Mouse (Mus musculus) kidney, adult 18-20 months (tissue): Measurements from ENCODE around the gene Cyp2c55.
A peak's percentile ranks its signal among the peaks of the same experiment; 100 is the strongest.

Source experiments
- DNase-seq: peaks from one replicate; pipeline ENCODE4 v3.0.0; 2021

Gene Cyp2c55

GRCm38 (mm10) chr19:39006715-39007114, at the start of gene Cyp2c55:
Gene Cyp2c55, plus strand, starts transcription at chr19:39007019.
- no peak for DNase-seq

- no peak for DNase-seq
Observed at GRCm38 (mm10) chr19:38970741-38971140, 36.1 kb upstream of the Cyp2c55 start.

GRCm38 (mm10) chr19:38972581-38972980, 34.2 kb upstream of the Cyp2c55 start:
- no peak for DNase-seq

- DNase-seq: no peak
Observed at GRCm38 (mm10) chr19:38973666-38974065, 33.2 kb upstream of the Cyp2c55 start.

- DNase-seq: no peak
Observed at GRCm38 (mm10) chr19:38976269-38976668, 30.6 kb upstream of the Cyp2c55 start.

DNA sequence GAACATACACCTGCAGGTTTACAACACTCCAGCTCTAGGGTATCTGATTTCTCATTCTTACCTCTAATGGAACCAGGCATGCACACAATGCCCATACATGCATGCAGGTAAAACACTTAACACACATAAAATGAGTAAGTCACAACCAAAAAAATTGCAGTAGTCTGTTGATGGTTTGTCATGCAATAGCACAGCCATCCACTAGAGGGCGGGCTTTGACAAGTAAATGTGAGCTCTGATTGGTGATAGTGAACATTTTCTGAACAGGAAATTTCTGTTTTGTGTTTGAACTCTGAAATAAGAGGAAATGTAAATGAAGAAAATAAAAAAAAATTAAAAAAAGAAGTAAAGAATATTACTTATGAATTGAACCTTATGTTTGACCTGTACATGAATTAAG, 24.9 kb upstream of the Cyp2c55 start:
- DNase-seq: peak; percentile 67

DNA sequence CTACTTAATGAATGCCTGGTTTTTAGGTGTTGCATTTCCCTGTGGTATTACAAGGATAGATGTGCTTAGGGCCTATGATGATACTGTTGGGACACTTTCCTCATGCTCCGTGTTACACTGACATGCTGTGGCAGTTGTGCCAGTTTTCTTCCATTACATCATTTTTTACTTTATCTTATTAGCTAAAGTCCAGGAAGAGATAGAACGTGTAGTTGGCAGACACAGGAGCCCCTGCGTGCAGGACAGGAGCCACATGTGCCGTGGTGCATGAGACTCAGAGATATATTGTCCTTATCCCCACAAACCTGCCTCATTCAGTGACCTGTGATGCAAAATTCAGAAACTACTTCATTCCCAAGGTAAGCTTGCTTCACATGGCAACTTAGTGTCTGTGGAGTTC, 8.6 kb upstream of the Cyp2c55 start:
- no peak for DNase-seq

DNA sequence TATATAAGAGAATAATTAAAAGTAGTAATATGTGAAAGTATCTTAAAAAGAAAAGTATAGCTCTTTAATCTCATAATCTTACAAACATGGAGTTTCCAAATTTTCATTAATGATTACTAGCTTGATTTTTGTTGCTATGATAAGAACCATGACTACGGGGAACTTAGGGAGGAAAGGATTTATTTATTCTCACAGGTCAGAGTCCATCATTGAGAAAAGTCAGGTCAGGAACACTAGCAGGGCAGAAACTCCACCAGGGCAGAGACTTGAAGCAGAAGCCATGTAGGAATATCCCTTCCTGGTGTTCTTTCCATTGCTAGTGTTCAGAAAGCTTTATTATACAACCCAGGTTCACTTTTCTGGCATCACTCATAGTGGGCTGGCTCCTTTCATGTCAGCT, 8.1 kb upstream of the Cyp2c55 start:
- DNase-seq: no peak

DNA sequence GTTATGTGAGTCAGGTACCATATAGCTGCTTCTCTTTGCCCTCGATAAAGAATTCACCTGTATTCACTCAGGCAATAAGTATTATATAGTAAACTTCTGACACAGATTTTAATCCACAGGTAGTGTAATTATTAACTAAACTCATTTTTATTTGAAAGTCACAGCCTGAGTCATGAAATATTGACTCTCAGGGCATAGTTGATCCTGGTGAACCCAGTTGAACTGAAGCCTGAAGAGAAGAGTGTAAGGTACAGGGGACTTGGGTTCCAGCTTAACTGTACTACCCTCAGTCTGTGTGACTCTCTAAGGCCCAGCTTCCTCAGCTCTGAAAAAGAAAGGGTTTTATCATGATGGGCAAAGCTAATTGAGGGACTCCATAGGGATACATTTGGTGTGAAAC, 1.7 kb upstream of the Cyp2c55 start:
- DNase-seq: no peak

DNA sequence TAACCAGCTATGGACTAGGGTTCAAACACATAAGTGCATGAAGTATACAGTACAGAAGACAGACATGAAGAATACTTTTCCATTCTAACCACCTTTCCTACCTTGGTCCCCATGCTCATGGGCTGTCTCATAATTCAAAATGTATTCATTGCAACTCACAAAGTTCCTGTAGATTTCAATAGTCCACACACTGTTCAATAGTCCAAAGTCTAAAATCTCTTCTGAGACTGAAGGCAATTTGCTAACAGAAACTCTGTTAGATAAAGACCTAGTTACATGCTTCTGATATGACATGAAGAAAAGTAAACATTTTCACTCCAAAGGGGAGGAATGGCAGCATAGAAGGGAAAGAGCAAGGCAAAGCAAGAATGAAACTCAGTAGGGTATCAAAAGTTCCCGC, 51.1 kb downstream of the Cyp2c55 start:
- DNase-seq: no peak

- DNase-seq: no peak
Observed at GRCm38 (mm10) chr19:39060719-39061118, 53.9 kb downstream of the Cyp2c55 start, which contains the start of gene Cyp2c65. Gene Cyp2c65, plus strand, starts transcription at chr19:39061015.
